Mouse (Mus musculus): ENCODE measurements around the gene Rapgef6.

GRCm38 (mm10) chr11:54533834-54534233 lies 11.2 kb downstream of the Rapgef6 start:
- TF ChIP-seq CTCF (IDR thresholded peaks at IDR 0.05; ENCODE audit: extremely low read depth, insufficient read depth, insufficient read length, insufficient replicate concordance) (no peak), POLR2A (IDR thresholded peaks at IDR 0.05; ENCODE audit: low read depth, low read length) (no peak)

All from spleen, adult 2 months (tissue).